Mouse (Mus musculus): ENCODE data around the gene Swi5. TPM values are rescaled to one million over a fixed set of nuclear protein-coding genes. Genes with fewer than 3 reads are reported as not detected.

Gene Swi5
- polyA plus RNA-seq, 1 experiment, result 253 TPM

DNA sequence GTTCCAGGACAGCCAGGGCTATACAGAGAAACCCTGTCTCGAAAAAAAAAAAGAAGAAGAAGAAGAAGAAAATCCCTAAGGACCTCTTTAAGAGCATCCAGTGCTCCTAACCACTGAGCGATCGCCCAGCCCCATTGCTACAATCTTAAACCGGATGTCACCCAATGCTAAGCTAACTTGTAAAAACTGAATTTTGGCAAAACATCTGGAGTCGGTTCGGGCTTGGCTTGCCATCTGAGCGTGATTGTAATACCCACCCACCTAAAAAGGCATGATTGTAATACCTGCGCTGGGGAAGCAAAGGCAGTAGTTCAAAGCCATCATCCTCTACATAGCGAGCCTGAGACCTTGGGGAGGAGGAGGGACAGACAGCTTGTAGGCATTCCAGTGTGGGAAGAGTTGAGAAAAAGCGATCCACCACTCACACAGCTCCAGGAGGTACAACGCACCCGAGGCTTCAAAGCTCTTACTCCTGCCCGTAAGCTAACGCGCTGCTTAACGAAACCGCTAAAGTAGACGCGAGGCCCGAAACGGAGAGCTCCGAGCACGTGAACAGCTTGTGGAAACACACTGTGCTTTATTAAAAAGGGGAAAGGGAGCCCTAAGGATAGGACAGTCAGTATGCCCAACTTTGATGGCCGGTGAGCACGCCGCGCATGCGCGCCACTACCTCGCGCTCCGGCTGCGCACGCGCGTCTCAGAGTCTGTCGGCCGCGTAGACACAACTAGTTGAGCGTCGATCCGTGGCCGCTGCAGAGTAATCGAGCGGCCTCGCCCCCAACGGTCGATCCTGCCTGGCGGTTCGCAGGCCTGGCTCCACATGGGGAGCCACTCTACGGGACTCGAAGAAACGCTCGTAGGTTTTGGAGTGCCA, 51.8 kb downstream of the Swi5 start, which contains the start of gene Pomt1:
Pomt1 (plus strand) TSS at position 705 of the 874 bp plus-strand sequence.
- peak; percentile 81 for TF ChIP-seq POLR2A (IDR thresholded peaks at IDR 0.05; ENCODE audit: insufficient read length, low read depth)
- no peak for TF ChIP-seq REST (IDR thresholded peaks at IDR 0.05; ENCODE audit: insufficient read depth, insufficient read length)
- peak; percentile 96 for TF ChIP-seq POLR2AphosphoS2 (IDR thresholded peaks at IDR 0.05; ENCODE audit: insufficient read length, low read depth)
- TF ChIP-seq CEBPB (IDR thresholded peaks at IDR 0.05; ENCODE audit: insufficient read depth, poor library complexity, severe bottlenecking), result no peak
- peak in 1 of 3 experiments; percentile 46 for TF ChIP-seq MYOD1 (IDR thresholded peaks at IDR 0.05; ENCODE audit: control insufficient read depth in 1 of 3, insufficient read length in 2 of 3, low read depth in 2 of 3)
- no peak for TF ChIP-seq MAX (IDR thresholded peaks at IDR 0.05; ENCODE audit: low read depth)
- peak in 2 of 3 experiments; percentile 20 to 60 for TF ChIP-seq MYOG (IDR thresholded peaks at IDR 0.05; ENCODE audit: control insufficient read depth in 1 of 3, insufficient read depth in 1 of 3, insufficient read length in 2 of 3, low read depth in 2 of 3)
- no peak for TF ChIP-seq TCF3 (IDR thresholded peaks at IDR 0.05; ENCODE audit: insufficient read length, low read depth)
- TF ChIP-seq E2F4 (IDR thresholded peaks at IDR 0.05; ENCODE audit: insufficient read depth), result no peak
- no peak for TF ChIP-seq USF1 (IDR thresholded peaks at IDR 0.05; ENCODE audit: low read depth)
- peak; percentile 82 for TF ChIP-seq SRF (IDR thresholded peaks at IDR 0.05; ENCODE audit: control insufficient read depth, insufficient read length, low read depth)
- Histone ChIP-seq H3K4me2 (ENCODE audit: low read depth) (peak within 1 kb of the TSS; percentile 95), H3K4me3 (peak within 1 kb of the TSS; percentile 86), H3K27me3 (ENCODE audit: control insufficient read depth, insufficient read depth, insufficient read length) (no peaks in the 10 kb centered on the region), H3K36me3 (ENCODE audit: control insufficient read depth, insufficient read depth) (peaks cover 21% of the 10 kb centered on the region), H3K79me2 (ENCODE audit: control insufficient read depth, insufficient read depth) (no peaks in the 10 kb centered on the region), H3ac (ENCODE audit: control insufficient read depth, insufficient read length) (peak within 1 kb of the TSS; percentile 27)

DNA sequence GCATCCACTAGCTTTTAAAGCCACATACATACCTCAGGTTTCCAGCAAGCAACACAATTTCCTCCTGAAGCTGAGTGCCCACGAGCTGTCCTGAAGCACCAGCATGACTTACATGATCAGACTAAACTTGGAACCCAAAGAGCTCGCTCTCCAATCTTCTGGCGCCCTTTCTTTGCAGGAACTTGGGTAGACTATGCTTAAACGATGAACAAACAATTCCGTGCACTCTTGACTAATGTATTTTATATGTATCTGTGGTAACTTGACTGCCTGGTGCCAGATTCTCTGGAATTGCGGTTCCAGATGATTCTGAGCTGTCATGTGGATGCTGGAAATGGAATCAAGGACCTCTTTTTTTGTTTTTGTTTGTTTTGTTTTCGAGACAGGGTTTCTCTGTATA, 52.4 kb downstream of the Swi5 start:
- H3K79me2 ChIP-seq (ENCODE audit: control insufficient read depth, insufficient read depth), result no peaks in the 10 kb centered on the region
- H3K4me3 ChIP-seq, result peak overlapping the region; percentile 86
- peaks cover 23% of the 10 kb centered on the region for H3K36me3 ChIP-seq (ENCODE audit: control insufficient read depth, insufficient read depth)

More for the DNA sequence above, 52.4 kb downstream of the Swi5 start:
- H3K27me3 ChIP-seq (ENCODE audit: control insufficient read depth, insufficient read depth, insufficient read length), result no peaks in the 10 kb centered on the region
- TF ChIP-seq POLR2A (IDR thresholded peaks at IDR 0.05; ENCODE audit: insufficient read length, low read depth), result no peak
- TF ChIP-seq POLR2AphosphoS2 (IDR thresholded peaks at IDR 0.05; ENCODE audit: insufficient read length, low read depth), result peak; percentile 50
- H3K4me2 ChIP-seq (ENCODE audit: low read depth), result peak overlapping the region; percentile 95
- peak overlapping the region; percentile 27 for H3ac ChIP-seq (ENCODE audit: control insufficient read depth, insufficient read length)

Other genes with a start within 250 kb of the Swi5 start
- 4.7 TPM for gene Fam78a, start 203.2 kb downstream of the Swi5 start, polyA plus RNA-seq (2012; fragmentation: generic; extraction: Trizol)
- 60.6 TPM for gene Plpp7, start 192.5 kb downstream of the Swi5 start, polyA plus RNA-seq (2012; fragmentation: generic; extraction: Trizol)
- gene Prrc2b, start 137.0 kb downstream of the Swi5 start, polyA plus RNA-seq (2012; fragmentation: generic; extraction: Trizol), result 76.2 TPM
- gene Pomt1, start 51.5 kb downstream of the Swi5 start, polyA plus RNA-seq (2012; fragmentation: generic; extraction: Trizol), result 14.7 TPM
- 32.1 TPM for gene Uck1, start 27.9 kb downstream of the Swi5 start, polyA plus RNA-seq (2012; fragmentation: generic; extraction: Trizol)
- gene Golga2, start 691 bp downstream of the Swi5 start, polyA plus RNA-seq (2012; fragmentation: generic; extraction: Trizol), result 60.7 TPM
- gene Ciz1, start 64.3 kb upstream of the Swi5 start, polyA plus RNA-seq (2012; fragmentation: generic; extraction: Trizol), result 54.2 TPM
- gene Dnm1, start 65.3 kb upstream of the Swi5 start, polyA plus RNA-seq (2012; fragmentation: generic; extraction: Trizol), result 44.0 TPM
- 153 TPM for gene 1110008P14Rik, start 93.9 kb upstream of the Swi5 start, polyA plus RNA-seq (2012; fragmentation: generic; extraction: Trizol)
- 0.02 TPM for gene Lcn2, start 100.2 kb upstream of the Swi5 start, polyA plus RNA-seq (2012; fragmentation: generic; extraction: Trizol)
- 50.6 TPM for gene Ptges2, start 107.8 kb upstream of the Swi5 start, polyA plus RNA-seq (2012; fragmentation: generic; extraction: Trizol)
- 3.0 TPM for gene Naif1, start 162.4 kb upstream of the Swi5 start, polyA plus RNA-seq (2012; fragmentation: generic; extraction: Trizol)
- 9.5 TPM for gene Slc25a25, start 163.4 kb upstream of the Swi5 start, polyA plus RNA-seq (2012; fragmentation: generic; extraction: Trizol)
- gene Fam102a, start 247.3 kb upstream of the Swi5 start, polyA plus RNA-seq (2012; fragmentation: generic; extraction: Trizol), result 1.7 TPM